Mouse (Mus musculus): ENCODE results near the gene Ccm2l. TPM values are rescaled to one million over a fixed set of nuclear protein-coding genes. Genes with fewer than 3 reads are reported as not detected.

Gene Ccm2l
- total and polyA plus RNA-seq, 2 experiments from 2014 or later = 1.3 to 3.9 TPM

DNA sequence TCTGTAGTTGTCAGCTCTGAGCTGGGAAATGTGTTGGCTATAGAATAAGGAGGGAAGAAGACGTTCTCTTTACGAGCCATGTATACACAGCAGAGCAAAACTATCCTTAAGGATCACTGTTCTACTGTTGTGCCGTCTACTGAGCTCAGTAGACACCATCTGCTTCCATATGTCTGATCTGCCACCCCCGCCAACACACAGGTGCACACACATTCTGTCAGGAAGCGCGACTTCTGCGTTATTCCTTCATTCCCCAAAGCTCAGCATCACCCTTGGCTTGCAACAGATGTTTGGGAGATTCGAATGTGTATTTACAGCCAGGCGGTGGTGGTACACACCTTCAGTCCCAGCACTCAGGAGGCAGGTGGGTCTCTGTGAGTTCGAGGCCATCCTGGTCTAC is 21.3 kb downstream of the Ccm2l start:
- no peak for ATAC-seq

DNA sequence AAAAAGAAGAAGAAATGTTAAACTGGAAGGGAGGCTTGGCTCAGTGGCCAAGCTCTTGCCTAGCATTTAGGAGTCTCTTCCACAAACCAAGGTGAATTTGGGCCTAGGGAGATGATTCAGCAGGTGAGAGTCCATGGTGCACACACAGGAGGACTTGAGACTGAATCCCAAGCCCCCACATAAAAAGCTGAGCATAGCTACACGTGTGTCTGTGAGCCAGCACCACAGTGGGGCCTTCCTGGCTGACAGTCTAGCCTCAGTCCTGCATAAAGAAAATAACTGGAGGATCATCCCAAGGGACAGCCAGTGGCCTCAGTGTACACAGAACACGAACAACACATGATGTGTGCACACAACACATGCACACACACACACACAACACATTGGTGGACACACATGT is 23.6 kb downstream of the Ccm2l start:
- DNase-seq (ENCODE audit: low spot score) = no peak
- Histone ChIP-seq H3K4me3 (ENCODE audit: low read length) (no peak overlapping the region), H3K36me3 (ENCODE audit: insufficient read depth, low read length) (no peaks in the 10 kb centered on the region), H3K9me3 (ENCODE audit: low read length) (no peaks in the 10 kb centered on the region), H3K9ac (replicated peaks; ENCODE audit: low read length) (no peak overlapping the region), H3K27me3 (ENCODE audit: insufficient read depth, low read length) (no peaks in the 10 kb centered on the region), H3K4me1 (ENCODE audit: insufficient read depth, low read length) (no peaks in the 10 kb centered on the region), H3K4me2 (ENCODE audit: low read depth, low read length) (no peak overlapping the region), H3K27ac (no peak overlapping the region)
- no peak for TF ChIP-seq CTCF (IDR thresholded peaks at IDR 0.05; ENCODE audit: low read depth)
- ATAC-seq = no peak
- WGBS = 56% methylated on average over 2 of the region's 2 CpGs

More for the DNA sequence above, 21.3 kb downstream of the Ccm2l start:
- no peak overlapping the region for H3K4me3 ChIP-seq (ENCODE audit: low read length)
- WGBS = 82% methylated on average over 10 of the region's 10 CpGs
- no peak for DNase-seq (ENCODE audit: low spot score)
- no peaks in the 10 kb centered on the region for H3K36me3 ChIP-seq (ENCODE audit: insufficient read depth, low read length)
- H3K27me3 ChIP-seq (ENCODE audit: insufficient read depth, low read length) = no peaks in the 10 kb centered on the region
- no peak overlapping the region for H3K9ac ChIP-seq (replicated peaks; ENCODE audit: low read length)
- H3K4me1 ChIP-seq (ENCODE audit: insufficient read depth, low read length) = no peaks in the 10 kb centered on the region
- no peak for TF ChIP-seq CTCF (IDR thresholded peaks at IDR 0.05; ENCODE audit: low read depth)
- H3K4me2 ChIP-seq (ENCODE audit: low read depth, low read length) = no peak overlapping the region
- H3K9me3 ChIP-seq (ENCODE audit: low read length) = no peaks in the 10 kb centered on the region
- H3K27ac ChIP-seq = no peak overlapping the region

DNA sequence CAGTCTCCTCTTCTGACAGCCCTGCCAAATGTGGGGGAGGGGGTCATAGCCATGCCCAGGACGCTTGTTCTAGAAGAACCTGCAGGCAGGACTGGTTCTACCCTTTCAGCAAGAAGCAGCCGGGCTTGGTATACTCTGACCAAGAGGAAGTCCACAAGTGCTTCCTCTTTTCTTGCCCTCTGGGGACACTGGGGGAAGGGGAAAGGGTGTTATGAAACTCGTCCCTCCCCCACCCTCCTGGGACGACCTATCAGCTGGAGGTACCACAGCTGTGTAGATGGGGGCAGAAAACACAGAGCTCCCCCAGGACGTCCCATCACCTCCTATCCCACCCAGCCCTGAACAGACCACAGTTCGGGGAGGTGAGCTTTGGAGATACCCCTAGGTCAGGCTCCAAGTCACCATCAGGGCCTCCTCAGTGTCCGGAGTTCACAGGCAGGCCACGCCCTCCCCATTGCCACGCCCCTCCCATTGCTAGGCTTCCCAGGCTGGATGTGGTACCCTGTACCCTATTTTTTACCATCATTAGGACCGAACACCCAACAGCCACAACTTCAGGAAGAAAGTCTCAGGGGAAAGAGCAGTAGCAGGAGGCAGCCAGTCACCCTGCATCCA is 24.9 kb downstream of the Ccm2l start:
- DNase-seq (ENCODE audit: low spot score) = no peak

DNA sequence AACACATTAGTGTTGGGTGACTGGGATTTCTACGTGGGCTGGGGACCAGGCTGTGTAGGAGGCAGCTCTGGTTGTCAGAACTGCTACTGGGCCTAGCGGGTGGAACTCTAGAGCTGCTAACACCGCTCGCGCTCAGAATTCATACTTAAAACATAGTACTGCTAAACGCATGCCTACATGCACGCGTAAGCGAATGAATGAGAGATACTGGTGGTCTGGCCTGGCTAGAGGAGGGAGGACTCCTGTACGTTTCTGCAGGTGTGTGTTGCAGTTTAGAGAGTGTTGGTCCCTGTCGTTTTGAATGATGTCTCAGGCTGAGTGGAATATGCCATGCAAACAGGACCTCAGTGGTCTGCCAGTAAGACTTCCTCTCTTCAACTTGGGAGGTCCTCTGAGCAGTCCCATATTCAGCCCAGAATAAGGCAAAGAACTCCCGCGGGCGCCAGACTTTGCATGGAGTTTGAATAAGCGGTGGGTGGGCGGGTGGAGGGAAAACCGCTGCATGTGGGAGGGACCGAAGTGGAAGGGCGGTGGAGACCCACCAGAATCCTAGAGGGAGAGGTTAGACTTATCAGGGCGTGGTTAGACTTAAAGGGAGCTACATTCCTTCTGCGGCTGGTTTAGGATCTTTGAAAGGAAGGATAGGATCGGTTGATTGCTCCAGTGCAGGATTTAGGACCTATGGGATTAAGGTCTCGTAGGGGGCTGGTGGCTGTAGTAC is 41.5 kb downstream of the Ccm2l start:
- no peak for TF ChIP-seq CTCF (IDR thresholded peaks at IDR 0.05; ENCODE audit: low read depth)
- 32% methylated on average over 23 of the region's 23 CpGs for WGBS
- DNase-seq (ENCODE audit: low spot score) (peak; percentile 16), ATAC-seq (peak; percentile 34; the same call in 1 of the 2 replicates)
- Histone ChIP-seq H3K9me3 (ENCODE audit: low read length) (no peaks in the 10 kb centered on the region), H3K9ac (replicated peaks; ENCODE audit: low read length) (no peak overlapping the region), H3K36me3 (ENCODE audit: insufficient read depth, low read length) (no peaks in the 10 kb centered on the region), H3K4me2 (ENCODE audit: low read depth, low read length) (peak overlapping the region; percentile 90), H3K4me3 (ENCODE audit: low read length) (peak overlapping the region; percentile 48; the same call in 1 of the 2 replicates), H3K27me3 (ENCODE audit: insufficient read depth, low read length) (peaks cover 14% of the 10 kb centered on the region; the same call in 1 of the 2 replicates), H3K4me1 (ENCODE audit: insufficient read depth, low read length) (0 out of 2 replicates have a peak, but pooled peaks cover 2% of the 10 kb centered on the region), H3K27ac (no peak overlapping the region)

More for the DNA sequence above, 24.9 kb downstream of the Ccm2l start:
- H3K27ac ChIP-seq = no peak overlapping the region
- no peaks in the 10 kb centered on the region for H3K9me3 ChIP-seq (ENCODE audit: low read length)
- H3K27me3 ChIP-seq (ENCODE audit: insufficient read depth, low read length) = no peaks in the 10 kb centered on the region
- H3K36me3 ChIP-seq (ENCODE audit: insufficient read depth, low read length) = no peaks in the 10 kb centered on the region
- no peak overlapping the region for H3K4me3 ChIP-seq (ENCODE audit: low read length)
- no peak overlapping the region for H3K9ac ChIP-seq (replicated peaks; ENCODE audit: low read length)
- 44% methylated on average over 10 of the region's 10 CpGs for WGBS
- no peak for ATAC-seq
- no peaks in the 10 kb centered on the region for H3K4me1 ChIP-seq (ENCODE audit: insufficient read depth, low read length)
- no peak overlapping the region for H3K4me2 ChIP-seq (ENCODE audit: low read depth, low read length)
- TF ChIP-seq CTCF (IDR thresholded peaks at IDR 0.05; ENCODE audit: low read depth) = no peak

DNA sequence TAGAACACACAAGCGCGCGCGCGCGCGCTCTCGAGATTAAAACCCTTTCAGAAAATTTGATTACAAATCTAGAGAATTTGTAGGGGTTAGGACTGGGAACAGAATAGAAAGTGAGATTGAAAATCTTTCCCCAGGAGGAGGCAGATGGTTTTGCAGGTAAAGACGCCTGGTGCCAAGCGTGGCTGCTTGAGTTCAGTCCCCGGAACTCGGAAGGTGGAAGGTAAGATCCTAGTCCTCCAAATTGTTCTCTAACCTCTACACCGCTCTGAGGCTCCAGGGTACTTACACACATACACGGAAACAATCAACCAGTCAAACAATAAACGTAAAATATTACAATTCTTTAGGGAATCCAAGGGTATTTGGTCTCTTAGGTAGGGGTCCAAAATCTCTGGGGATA is 42.0 kb downstream of the Ccm2l start:
- Histone ChIP-seq H3K27me3 (ENCODE audit: insufficient read depth, low read length) (peaks cover 14% of the 10 kb centered on the region; the same call in 1 of the 2 replicates), H3K27ac (no peak overlapping the region), H3K9ac (replicated peaks; ENCODE audit: low read length) (peak overlapping the region; percentile 55; the same call in 1 of the 2 replicates), H3K4me1 (ENCODE audit: insufficient read depth, low read length) (0 out of 2 replicates have a peak, but pooled peaks cover 2% of the 10 kb centered on the region), H3K4me2 (ENCODE audit: low read depth, low read length) (peak overlapping the region; percentile 90), H3K36me3 (ENCODE audit: insufficient read depth, low read length) (no peaks in the 10 kb centered on the region), H3K4me3 (ENCODE audit: low read length) (peak overlapping the region; percentile 48), H3K9me3 (ENCODE audit: low read length) (no peaks in the 10 kb centered on the region)
- ATAC-seq = no peak
- TF ChIP-seq CTCF (IDR thresholded peaks at IDR 0.05; ENCODE audit: low read depth) = no peak
- DNase-seq (ENCODE audit: low spot score) = no peak
- WGBS = 1% methylated on average over 15 of the region's 15 CpGs

DNA sequence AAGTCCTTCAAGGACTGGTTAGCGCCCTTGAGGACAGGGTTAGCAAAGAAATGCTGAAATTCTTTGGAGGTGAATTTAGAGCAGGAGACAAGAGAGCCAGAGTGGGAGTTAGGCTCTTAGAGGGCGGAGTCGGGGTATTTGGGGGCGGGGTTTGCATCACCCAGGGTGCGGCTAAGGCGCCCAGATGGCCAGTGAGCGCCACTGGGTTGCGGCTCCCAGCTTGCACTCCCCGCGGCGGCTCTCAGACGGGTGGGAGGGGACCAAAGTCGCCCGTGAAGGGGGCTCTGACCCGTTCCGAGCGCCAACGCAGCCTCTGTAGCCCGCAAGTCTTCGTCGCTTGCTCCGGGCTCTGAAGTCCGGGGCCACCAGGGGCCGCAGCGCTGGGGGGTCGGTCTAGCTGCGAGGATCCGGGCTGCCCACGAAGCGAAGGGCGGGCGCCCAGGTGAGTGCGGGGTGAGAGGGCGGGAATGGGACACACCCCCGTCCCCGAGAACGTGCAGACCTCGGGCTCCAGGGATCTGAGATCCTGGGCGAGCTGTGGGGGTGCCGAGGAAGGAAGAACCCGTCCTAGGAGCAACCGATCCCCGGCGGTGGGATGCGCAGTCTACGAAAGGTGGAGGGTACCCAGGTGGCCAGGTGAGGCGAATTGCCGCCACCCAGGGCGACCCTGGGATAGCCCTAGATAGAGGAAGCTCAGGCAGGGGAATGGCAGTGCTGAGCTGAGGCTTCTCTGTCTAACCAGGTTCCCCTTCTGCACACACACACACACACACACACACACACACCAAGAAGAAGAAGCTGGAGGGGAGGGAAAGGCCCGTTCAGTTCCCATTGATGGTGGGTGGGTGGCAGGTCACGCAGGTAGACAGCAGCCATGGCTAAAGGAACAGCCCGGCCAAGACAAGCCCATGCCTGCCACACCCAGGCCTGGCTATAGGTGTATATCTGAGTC is 42.8 kb downstream of the Ccm2l start, which contains the start of gene Hck:
Hck (plus strand) TSS at position 156 of the 952 bp plus-strand sequence.
- 4% methylated on average over 47 of the region's 52 CpGs for WGBS
- H3K9me3 ChIP-seq (ENCODE audit: low read length) = no peaks in the 10 kb centered on the region
- peak within 1 kb of the TSS; percentile 90 for H3K4me2 ChIP-seq (ENCODE audit: low read depth, low read length)
- peak; percentile 36 for DNase-seq (ENCODE audit: low spot score)
- H3K27me3 ChIP-seq (ENCODE audit: insufficient read depth, low read length) = peaks cover 14% of the 10 kb centered on the region; the same call in 1 of the 2 replicates
- H3K9ac ChIP-seq (replicated peaks; ENCODE audit: low read length) = peak within 1 kb of the TSS; percentile 55
- H3K36me3 ChIP-seq (ENCODE audit: insufficient read depth, low read length) = no peaks in the 10 kb centered on the region
- H3K4me1 ChIP-seq (ENCODE audit: insufficient read depth, low read length) = 0 out of 2 replicates have a peak, but pooled peaks cover 2% of the 10 kb centered on the region
- no peak within 1 kb of the TSS for H3K27ac ChIP-seq
- TF ChIP-seq CTCF (IDR thresholded peaks at IDR 0.05; ENCODE audit: low read depth) = no peak
- peak; percentile 64 for ATAC-seq
- peak within 1 kb of the TSS; percentile 48 for H3K4me3 ChIP-seq (ENCODE audit: low read length)

Data from hindbrain, postnatal 0 days (tissue).